Mouse (Mus musculus) regulatory T cell (primary cell): Measurements from ENCODE around the gene Zbtb33.
"Not testable (repeated sequence)": the region's sequence is repeated elsewhere in the genome, so short reads cannot be mapped to it uniquely, and the experiment has no call there.

Experiments used
- in situ Hi-C: fragments of 300-600 bp; cut with MboI, MseI; formaldehyde crosslinking; loops from one replicate; pipeline ENCODE4 v1.15.1; 2025; ENCODE audit warnings: high pct_unique_total_duplicates

The Zbtb33 gene

DNA sequence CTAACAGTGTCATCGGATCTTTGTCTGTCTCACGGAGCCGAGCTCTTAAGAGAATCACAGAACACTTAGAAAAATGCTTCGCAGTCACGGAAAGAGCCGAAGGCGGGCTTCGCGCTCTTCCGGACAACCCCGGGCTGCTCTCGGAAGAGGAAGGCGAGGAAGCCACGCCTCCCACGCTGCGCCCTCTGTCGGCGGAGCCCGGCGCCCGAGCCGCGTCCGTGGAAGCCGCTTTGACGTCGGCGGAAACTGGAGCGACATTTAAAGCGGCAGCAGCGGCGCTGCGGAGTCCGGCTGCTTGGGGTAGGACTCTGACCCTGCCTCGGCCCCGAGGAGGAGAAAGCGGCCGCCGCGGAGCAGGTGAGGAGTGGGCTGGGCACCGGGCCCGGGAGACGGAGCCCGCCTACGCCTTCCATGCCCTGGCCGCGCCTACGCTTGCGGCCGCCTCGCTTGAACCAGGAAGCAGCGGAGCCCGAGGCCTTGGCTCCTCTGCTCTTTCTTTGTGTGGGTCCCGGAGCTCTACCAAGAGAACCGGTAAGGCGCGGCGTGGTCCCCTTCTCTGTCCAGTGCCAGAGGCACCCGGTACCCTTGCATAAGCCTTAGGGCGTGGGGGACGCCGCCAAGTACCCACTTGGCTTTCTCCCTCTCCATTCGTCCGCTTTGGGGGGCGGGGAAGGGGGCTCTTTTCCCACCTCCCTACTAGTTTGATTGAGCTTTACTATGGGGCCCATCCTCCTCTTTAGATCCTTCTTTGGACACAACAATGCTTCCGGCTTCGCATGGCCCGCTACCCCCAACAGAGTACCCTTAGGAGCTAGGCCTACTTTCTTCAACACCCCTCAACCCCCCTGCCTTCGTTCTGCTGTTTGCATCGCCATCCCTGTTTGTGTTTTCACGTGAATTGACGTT lies at the start of gene Zbtb33:
Gene Zbtb33 (plus strand): TSS at position 242 of the 906 bp plus-strand sequence.
- in situ Hi-C loops, result no loop called here

DNA sequence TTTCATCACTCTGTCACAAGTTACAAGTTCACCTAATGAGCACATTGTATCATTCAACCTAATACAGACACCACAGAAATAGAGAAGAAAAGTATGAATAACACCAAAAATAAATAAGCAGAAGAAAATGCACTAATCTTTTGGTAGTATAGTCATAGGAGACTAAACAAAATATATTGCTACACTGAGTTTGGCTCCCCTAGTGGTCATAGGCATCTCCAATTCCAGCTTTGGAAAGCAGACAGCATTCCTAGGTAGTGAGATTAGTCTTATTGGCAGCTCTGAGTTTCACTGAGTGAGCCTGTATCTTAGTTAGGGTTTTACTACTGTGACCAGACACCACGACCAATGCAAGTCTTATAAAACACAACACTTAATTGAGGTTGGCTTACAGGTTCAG lies 30.5 kb upstream of the Zbtb33 start:
- in situ Hi-C loops, result no loop called here

DNA sequence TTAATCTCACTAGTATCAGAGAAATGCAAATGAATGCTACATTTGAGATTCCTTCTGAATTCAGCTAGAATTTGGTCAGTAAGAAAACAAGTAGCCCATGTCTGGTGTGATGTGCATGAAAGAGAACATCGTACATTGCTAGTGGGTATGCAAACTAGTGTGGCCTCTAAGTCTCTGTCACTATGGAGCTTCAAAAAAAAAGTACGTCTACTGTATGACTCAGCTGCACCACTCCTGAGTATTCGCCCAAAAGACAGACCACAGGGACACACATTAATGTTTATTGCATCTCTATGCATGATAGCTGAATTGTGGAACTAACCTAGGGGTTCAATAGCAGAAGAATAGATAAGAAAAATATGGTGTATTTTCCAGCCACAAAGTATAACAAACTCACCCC lies 24.3 kb upstream of the Zbtb33 start:
- in situ Hi-C loops, result no loop called here

DNA sequence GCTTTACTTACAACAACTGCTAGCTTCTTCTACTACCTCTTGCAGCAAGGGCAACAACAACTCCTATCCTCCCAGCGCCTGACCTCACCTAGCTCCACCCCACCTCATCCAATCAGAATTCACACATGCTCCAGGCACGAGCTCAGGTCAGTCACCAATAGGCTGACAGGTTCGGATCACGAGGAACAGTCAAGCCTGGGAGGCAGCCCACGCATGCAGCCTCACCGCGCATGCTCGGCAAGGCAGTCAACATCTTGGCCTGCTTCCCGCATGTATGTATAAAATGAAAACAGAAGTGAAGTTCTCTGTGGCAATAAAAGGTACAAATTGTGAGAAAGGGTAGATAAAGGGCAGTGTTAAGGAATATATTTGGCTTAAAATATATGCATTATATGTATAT lies 23.5 kb upstream of the Zbtb33 start:
- in situ Hi-C loops, result no loop called here

DNA sequence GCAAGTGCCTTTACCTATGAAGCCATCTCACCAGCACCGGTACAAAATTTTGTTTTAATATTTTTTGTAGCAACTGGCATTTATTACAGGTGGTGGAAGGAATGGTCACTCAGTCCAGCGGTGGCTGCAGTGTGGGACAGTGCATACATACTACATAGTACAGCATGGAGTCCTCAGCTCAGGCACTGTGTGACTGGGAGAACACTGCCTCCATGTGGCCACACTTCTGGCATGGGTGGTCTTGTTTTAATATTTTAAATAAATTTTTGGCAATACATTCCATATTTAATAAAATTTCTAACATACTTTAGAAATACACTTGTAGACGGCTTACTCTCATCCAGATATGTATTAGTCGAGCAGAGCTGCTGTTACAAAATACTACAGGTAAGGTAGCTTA lies 23.0 kb upstream of the Zbtb33 start:
- in situ Hi-C loops, result no loop called here

DNA sequence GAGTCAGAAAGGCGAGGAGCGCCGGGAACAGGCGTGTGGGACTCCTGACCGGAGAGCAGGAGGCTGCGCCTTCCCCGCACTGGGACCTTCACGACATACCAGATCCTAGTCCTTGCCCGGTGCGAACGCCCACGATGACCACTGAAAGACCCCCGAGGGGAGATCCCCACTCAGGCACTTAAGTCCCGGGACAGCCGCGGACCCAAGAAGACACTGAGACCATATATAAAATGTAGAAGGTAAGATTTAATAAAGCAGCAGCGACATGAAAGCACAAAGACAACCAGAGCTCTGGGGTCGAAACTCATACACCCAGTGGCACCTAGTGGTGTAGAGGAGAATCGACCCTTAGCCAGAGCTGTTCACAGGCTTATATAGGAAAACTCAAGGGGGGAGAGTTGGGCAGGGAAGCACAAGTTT lies 9.7 kb upstream of the Zbtb33 start:
- in situ Hi-C loops, result not testable (repeated sequence)

DNA sequence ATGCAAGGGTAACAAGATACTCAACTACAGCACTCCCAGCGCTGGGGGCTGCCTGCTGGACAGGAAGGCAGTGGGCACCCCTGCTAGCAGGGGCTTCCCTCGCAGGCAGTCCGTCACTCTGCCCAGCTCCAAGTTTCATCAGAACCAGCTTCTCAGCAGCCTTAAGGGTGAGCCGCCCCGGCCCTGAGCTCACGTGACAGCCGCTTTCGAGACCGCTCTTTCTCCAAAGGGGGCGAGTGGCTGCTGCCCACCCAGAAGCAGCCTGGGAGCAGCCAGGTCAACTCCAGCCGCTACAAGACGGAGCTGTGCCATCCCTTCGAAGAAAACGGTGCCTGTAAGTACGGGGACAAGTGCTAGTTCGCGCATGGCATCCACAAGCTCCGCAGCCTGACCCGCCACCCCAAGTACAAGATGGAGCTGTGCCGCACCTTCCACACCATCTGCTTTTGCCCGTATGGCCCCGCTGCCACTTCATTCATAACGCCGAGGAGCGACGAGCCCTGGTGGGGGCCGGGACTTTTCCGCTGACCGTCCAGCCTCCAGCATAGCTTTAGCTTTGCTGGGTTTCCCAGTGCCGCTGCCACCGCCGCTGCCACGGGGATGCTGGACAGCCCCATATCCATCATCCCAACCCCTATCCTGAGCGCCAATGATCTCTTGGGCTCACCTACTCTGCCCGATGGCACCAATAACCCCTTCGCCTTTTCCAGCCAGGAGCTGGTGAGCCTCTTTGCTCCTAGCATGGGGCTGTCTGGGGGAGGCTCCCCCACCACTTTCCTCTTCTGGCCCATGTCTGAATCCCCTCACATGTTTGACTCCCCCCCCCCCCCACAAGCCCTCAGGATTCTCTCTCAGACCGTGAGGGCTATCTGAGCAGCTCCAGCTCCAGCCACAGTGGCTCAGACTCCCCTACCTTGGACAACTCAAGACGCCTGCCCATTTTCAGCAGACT lies 8.7 kb upstream of the Zbtb33 start:
- in situ Hi-C loops, result no loop called here

DNA sequence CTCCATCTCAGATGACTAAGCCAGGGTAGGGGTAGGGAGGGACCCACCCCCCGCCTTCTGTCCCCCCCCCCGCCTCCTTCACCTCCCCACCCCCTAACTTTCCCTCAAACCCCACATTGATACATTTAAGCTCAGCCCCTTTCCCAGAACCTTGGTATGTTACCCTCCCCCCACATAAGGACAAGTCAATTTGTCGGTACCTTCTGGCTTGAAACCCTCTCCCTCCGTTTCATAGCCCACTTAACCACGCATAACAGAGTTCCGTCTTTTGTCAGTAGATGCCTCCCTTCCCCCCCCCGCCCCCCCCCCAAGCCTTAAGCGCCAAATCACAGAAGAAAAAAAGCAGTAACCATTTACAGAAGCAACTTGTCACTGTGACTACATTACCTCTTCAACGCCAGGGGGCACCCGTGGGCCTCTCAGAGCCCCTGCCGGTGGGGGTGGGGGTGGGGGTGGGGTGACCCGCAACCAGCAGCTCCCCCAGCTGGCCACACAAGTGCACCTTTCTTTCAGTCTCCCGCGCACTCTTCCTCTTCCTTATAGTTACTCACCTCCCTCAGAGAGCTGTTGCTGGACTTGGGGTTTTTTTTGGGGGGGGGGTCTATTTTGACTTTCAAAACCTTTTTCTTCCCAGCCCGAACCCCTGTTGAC lies 7.9 kb upstream of the Zbtb33 start:
- in situ Hi-C loops, result no loop called here

DNA sequence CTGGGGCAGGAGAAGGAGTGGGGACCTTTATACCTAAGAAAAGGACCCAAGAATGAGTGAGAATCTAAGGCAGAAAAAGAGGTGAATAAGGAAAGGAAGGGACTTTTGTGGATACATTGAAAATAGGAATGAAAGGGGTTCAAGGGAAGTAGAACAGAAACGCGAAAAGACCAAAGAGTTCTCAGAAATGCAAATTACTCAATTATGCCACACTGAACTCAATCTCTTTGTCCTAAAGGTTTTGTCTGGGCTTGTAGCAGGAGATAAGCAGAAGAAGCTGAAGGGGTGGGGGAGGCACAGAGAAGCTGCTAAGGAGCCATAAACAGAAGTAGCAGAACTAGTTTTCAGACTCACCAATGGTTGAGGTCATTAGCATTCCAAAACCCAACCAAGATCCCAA lies 4.1 kb upstream of the Zbtb33 start:
- in situ Hi-C loops, result no loop called here

DNA sequence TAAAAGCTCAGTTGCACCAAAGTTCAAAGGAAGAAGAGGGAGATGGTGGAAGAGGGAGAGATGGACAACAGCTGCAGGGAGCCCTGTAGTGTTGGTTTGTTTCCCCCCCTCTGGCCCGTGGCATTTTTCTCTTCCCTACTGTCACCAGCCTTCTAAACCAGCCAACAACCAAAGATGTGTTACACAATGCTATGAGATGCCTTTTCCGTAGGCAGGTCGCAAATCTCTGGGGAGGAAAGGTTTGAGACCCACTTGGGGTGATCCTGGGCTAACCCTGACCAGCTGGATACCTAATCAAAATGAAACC lies 818 bp downstream of the Zbtb33 start:
- in situ Hi-C loops, result no loop called here

DNA sequence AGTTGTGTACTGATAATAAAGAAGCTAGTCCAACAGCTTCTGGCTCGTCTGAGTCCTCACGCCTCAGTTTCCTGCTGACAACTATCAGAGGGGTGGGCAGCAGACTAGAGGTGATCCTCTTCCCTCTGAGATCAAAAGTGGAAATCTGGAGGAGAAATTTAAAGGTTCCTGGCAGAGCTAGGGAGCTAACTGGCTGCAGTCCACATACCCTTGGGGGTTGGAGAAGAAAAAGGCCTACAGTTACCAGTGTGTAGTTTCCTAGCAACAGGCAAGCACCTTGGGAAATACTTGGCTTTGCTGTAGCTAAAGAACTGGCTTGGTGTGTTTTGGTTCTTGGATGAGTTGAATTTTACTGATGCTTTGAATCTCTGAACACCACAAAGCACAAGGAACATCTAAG lies 12.2 kb downstream of the Zbtb33 start:
- in situ Hi-C loops, result no loop called here

DNA sequence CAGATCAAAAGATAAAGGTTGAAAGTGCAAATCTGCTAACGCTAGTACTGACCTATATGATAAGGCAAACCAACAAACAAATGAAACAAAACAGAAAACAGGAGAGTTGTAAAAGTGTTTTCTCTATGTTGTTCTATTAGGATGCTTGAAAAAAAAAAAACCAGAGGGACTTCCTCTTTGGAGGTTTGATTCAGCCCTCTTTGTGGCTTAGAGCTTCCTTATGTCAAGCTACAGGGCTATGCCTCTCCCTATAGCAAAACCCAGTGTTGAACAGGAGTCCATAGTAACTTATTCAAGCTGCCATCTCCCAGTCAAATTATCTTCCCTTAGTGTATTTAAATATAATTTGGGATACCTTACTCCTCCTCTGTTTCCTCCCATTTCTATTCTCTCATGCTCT lies 17.8 kb downstream of the Zbtb33 start:
- in situ Hi-C loops, result no loop called here

DNA sequence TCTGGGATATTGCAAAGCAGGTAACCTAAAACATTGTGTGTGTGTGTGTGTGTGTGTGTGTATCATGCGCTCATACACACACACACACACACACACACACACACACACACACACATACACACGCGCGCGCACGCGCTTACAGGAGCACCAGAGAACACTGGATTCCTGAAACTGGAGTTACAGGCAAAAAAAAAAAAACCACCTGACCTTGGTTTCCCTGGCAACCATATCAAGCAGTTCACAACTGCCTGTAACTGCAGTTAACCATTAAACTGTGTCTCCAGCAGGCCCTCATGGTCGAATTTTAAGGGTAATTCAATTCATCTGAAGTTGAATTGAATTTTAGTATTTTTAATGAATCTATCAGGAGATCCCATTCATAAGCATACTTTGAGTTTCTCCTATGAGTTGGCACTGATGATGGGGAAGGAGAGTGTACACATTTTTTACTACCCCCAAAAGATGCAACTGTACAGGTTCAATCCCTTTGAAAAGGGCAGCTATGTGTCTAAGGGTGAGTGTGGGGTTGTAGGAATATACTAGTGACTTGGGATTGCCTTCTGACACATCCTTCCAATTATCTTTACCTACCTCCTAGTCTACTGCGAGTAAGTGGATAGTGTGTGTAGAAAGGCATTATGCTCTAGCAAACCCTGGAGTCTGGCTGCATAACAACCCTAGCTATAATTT lies 27.5 kb downstream of the Zbtb33 start:
- in situ Hi-C loops, result no loop called here

DNA sequence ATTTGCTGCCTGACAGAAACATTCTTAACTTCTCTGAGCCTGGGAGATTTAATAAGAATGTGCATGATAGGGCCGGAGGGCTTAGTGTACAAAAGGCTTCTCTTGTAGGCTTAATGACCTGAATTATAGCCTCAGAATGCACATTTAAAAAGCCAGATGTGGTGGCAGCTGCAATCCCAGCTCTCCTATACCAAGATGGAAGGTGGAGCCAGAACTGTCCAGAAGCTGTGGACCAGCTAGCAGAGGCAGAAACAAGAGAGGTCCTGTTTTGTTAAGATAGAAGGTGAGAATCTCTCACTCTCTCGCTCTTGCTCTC lies 28.0 kb downstream of the Zbtb33 start:
- in situ Hi-C loops, result no loop called here

DNA sequence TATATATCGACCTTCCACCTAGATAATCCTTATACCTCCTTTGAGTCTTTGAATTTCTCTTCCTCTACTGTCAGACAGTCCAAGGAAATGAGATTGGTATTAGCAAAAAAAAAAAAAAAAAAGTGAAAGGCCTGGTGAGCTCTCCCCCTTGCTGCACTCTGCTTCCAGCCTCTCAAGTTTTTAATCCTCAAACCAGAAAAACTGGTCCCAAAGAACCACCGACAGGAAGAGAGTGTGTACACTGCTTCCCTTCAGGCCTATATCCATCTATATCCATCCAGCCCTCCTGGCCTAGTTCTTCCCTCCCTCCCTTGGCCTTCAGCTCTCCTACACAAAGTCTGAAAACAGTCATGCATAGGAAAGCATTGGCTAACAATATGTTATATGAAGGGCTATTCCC lies 33.2 kb downstream of the Zbtb33 start:
- in situ Hi-C loops, result no loop called here

DNA sequence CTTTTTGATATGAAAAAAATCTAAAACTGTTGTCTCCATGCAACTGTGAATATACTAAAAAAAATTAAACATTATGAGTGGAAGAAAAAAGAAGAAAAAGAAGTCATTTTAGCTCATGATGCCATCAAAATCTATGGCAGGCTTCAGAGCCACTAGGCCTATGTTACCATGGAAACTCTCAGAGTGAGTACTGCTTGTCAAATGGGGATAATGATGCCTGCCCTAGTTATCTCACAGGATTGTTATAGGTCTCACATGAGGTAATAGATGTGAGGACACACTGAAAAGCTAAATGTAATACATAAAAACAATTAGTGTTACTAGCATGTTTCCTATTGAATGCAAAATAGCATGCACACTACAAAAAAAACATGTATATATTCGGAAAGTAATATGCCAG lies 40.3 kb downstream of the Zbtb33 start:
- in situ Hi-C loops, result no loop called here

DNA sequence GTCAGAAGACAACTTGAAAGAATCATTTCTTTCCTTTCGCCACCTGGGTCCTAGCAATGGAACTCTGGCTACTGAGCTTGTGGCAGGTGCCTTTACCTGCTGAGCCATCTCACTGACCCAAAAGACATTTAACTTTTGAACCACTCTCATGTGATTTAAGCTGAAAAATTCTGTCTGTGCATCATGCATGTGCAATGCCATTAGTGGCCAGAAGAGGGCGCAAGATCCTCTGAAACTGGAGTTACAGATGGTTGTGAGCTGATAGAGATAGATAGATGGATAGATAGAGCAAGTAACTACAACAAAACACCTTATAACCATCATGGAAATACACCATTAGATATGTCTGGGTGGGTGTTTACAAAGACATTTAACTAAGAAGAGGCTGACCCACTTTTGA lies 48.1 kb downstream of the Zbtb33 start:
- in situ Hi-C loops, result no loop called here
